ENCODE assay signal across 8 mouse cellular contexts in genomic region chr11:49712555-49713335, GRCm38 (mm10). TPM values are rescaled to one million over a fixed set of nuclear protein-coding genes. Genes with fewer than 3 reads are reported as not detected.
DNase-seq lines count a peak whose midpoint lies in the region; ATAC-seq and TF ChIP-seq lines count a peak whose summit lies in the region.

Cnot6 (minus strand) TSS chr11:49712723.

- H3K9me3 ChIP-seq in ES-Bruce4 (replicated peaks; ENCODE audit: control insufficient read depth, insufficient read depth, low read length, poor library complexity, severe bottlenecking) = no peaks in the 10 kb centered on the region
- no peaks in the 10 kb centered on the region for H3K9me3 ChIP-seq in forebrain, embryonic 13.5 days (replicated peaks)
- no peaks in the 10 kb centered on the region for H3K9me3 ChIP-seq in liver, postnatal 0 days (ENCODE audit: low read length)
- H3K9me3 ChIP-seq in neural tube, embryonic 14.5 days (ENCODE audit: control insufficient read depth, low read length) = no peaks in the 10 kb centered on the region

- TF ChIP-seq EP300 in ES-Bruce4 (IDR thresholded peaks at IDR 0.05; ENCODE audit: insufficient read depth, low read depth, low read length) = 0 out of 2 replicates have a peak, but pooled peaks have one; percentile 55
- TF ChIP-seq EP300 in liver, postnatal 0 days (IDR thresholded peaks at IDR 0.05; ENCODE audit: low read depth) = peak; percentile 60; the same call in 1 of the 2 replicates

- TF ChIP-seq POLR2A in ES-Bruce4 (IDR thresholded peaks at IDR 0.05; ENCODE audit: insufficient read depth, low read length) = no peak

- H3K4me1 ChIP-seq in ES-Bruce4 (ENCODE audit: control insufficient read depth, insufficient read depth, low read length) = peaks cover 3% of the 10 kb centered on the region
- peaks cover 42% of the 10 kb centered on the region for H3K4me1 ChIP-seq in forebrain, embryonic 13.5 days
- peaks cover 32% of the 10 kb centered on the region for H3K4me1 ChIP-seq in liver, postnatal 0 days (ENCODE audit: insufficient read depth)
- peaks cover 20% of the 10 kb centered on the region for H3K4me1 ChIP-seq in neural tube, embryonic 14.5 days (ENCODE audit: control insufficient read depth, insufficient read depth, low read length)

- DNase-seq in heart, postnatal 10 days = peak; percentile 99
- peak; percentile 88 for DNase-seq in large intestine, adult 2 months (ENCODE audit: low read depth, low spot score)
- DNase-seq in liver, postnatal 0 days = peak; percentile 99
- DNase-seq in testis, postnatal 10 days (ENCODE audit: low spot score) = peak; percentile 98

- ATAC-seq in cerebellum, adult (ENCODE audit: insufficient number of reproducible peaks, low FRiP score, low TSS enrichment) = peak; percentile 98
- ATAC-seq in forebrain, embryonic 13.5 days = peak; percentile 98
- peak; percentile 96 for ATAC-seq in liver, postnatal 0 days
- ATAC-seq in neural tube, embryonic 14.5 days (ENCODE audit: low read depth) = peak; percentile 98

- WGBS in forebrain, embryonic 13.5 days = 1% methylated on average over 58 of the region's 65 CpGs
- under 1% methylated on average over 61 of the region's 65 CpGs for WGBS in large intestine, adult 2 months
- WGBS in liver, postnatal 0 days (ENCODE audit: insufficient replicate concordance) = under 1% methylated on average over 34 of the region's 65 CpGs
- whole genome bisulfite sequencing in neural tube, embryonic 14.5 days = 1% methylated on average over 55 of the region's 65 CpGs

- TF ChIP-seq CTCF in ES-Bruce4 (IDR thresholded peaks at IDR 0.05; ENCODE audit: low read depth, low read length) = no peak
- no peak for TF ChIP-seq CTCF in liver, postnatal 0 days (IDR thresholded peaks at IDR 0.05; ENCODE audit: low read depth)

- peak within 1 kb of the TSS; percentile 22; the same call in 1 of the 2 replicates for H3K27ac ChIP-seq in ES-Bruce4 (ENCODE audit: insufficient read depth, low read length)
- peak within 1 kb of the TSS; percentile 93 for H3K27ac ChIP-seq in forebrain, embryonic 13.5 days
- peak within 1 kb of the TSS; percentile 94 for H3K27ac ChIP-seq in liver, postnatal 0 days (ENCODE audit: low read depth)
- H3K27ac ChIP-seq in neural tube, embryonic 14.5 days (ENCODE audit: low read depth, low read length) = peak within 1 kb of the TSS; percentile 95

- peak within 1 kb of the TSS; percentile 100 for H3K9ac ChIP-seq in ES-Bruce4 (ENCODE audit: low read depth, poor library complexity, severe bottlenecking)
- H3K9ac ChIP-seq in forebrain, embryonic 13.5 days = peak within 1 kb of the TSS; percentile 99
- peak within 1 kb of the TSS; percentile 92 for H3K9ac ChIP-seq in liver, postnatal 0 days (replicated peaks)
- H3K9ac ChIP-seq in neural tube, embryonic 14.5 days (replicated peaks; ENCODE audit: low read depth, low read length) = peak within 1 kb of the TSS; percentile 97

- H3K36me3 ChIP-seq in ES-Bruce4 (ENCODE audit: control insufficient read depth, insufficient read depth, low read length, poor library complexity, severe bottlenecking) = peaks cover 11% of the 10 kb centered on the region
- H3K36me3 ChIP-seq in forebrain, embryonic 13.5 days (ENCODE audit: poor library complexity, severe bottlenecking) = no peaks in the 10 kb centered on the region
- 0 out of 2 replicates have a peak, but pooled peaks cover 3% of the 10 kb centered on the region for H3K36me3 ChIP-seq in liver, postnatal 0 days (replicated peaks; ENCODE audit: insufficient read depth, low read length)
- H3K36me3 ChIP-seq in neural tube, embryonic 14.5 days (ENCODE audit: control insufficient read depth, insufficient read depth, low read length) = no peaks in the 10 kb centered on the region

- H3K4me3 ChIP-seq in ES-Bruce4 (ENCODE audit: low read depth, low read length) = peak within 1 kb of the TSS; percentile 83
- peak within 1 kb of the TSS; percentile 93 for H3K4me3 ChIP-seq in forebrain, embryonic 13.5 days
- H3K4me3 ChIP-seq in liver, postnatal 0 days (ENCODE audit: low read depth, low read length) = peak within 1 kb of the TSS; percentile 85
- H3K4me3 ChIP-seq in neural tube, embryonic 14.5 days (ENCODE audit: low read depth, low read length) = peak within 1 kb of the TSS; percentile 96

- H3K27me3 ChIP-seq in ES-Bruce4 (ENCODE audit: control insufficient read depth, insufficient read depth, low read length, poor library complexity, severe bottlenecking) = no peaks in the 10 kb centered on the region
- H3K27me3 ChIP-seq in forebrain, embryonic 13.5 days = no peaks in the 10 kb centered on the region
- H3K27me3 ChIP-seq in liver, postnatal 0 days (ENCODE audit: insufficient read depth, low read length) = no peaks in the 10 kb centered on the region
- peaks cover 4% of the 10 kb centered on the region; the same call in 1 of the 2 replicates for H3K27me3 ChIP-seq in neural tube, embryonic 14.5 days (ENCODE audit: control insufficient read depth, insufficient read depth, low read length)

- intact Hi-C loops in heart, postnatal 10 days (cut with DNase I) = loop anchor here (5.0 kb wide), 1 partner anchor 55 kb away; no protein-coding TSS in a partner anchor

- peak within 1 kb of the TSS; percentile 73 for H3K4me2 ChIP-seq in forebrain, embryonic 13.5 days
- peak within 1 kb of the TSS; percentile 87 for H3K4me2 ChIP-seq in liver, postnatal 0 days (ENCODE audit: low read depth, low read length)
- H3K4me2 ChIP-seq in neural tube, embryonic 14.5 days (ENCODE audit: low read depth, low read length) = peak within 1 kb of the TSS; percentile 83

RNA-seq across cellular contexts. Expression of gene Cnot6, which starts in this region (rescaled TPM):
- 60.3 and 64.3 TPM in 2 replicates for polyA plus RNA-seq in ES-Bruce4 (2011; ENCODE audit: insufficient read depth, insufficient read length, low read depth, missing spikeins)
- 71.4 and 76.3 TPM in 2 replicates for polyA plus RNA-seq in forebrain, embryonic 13.5 days (2015; fragmentation: Nextera tagmentation; extraction: Ambion mirVana)
- 10 to 100 TPM; 49.2 to 56.2 TPM for total RNA-seq in heart, postnatal 10 days (2021)
- polyA plus RNA-seq in large intestine, adult 2 months (2012; rRNA removed) = 9.9 and 12.2 TPM in 2 replicates
- 16.9 and 18.1 TPM in 2 replicates for polyA plus RNA-seq in liver, postnatal 0 days (2015; fragmentation: Nextera tagmentation; extraction: Ambion mirVana)
- polyA plus RNA-seq in neural tube, embryonic 14.5 days (2014; fragmentation: Nextera tagmentation; extraction: Ambion mirVana) = 38.6 and 45.7 TPM in 2 replicates

Comparison
In these comparisons a context has a peak if more than half of its experiments do, and no peak if none do; other contexts are left out.
1. Peak in every context shown above with its lines: DNase-seq, ATAC-seq, H3K4me3 ChIP-seq and H3K27ac ChIP-seq.
2. H3K27ac ChIP-seq: peak in every context shown above with its lines; median percentile 95 in neural tube, embryonic 14.5 days; 94 in liver, postnatal 0 days; 93 in forebrain, embryonic 13.5 days; 22 in ES-Bruce4.